Mouse (Mus musculus) heart, adult 2 months (tissue): ENCODE results near the gene Gm14391.
"Not testable (repeated sequence)": the region's sequence is repeated elsewhere in the genome, so short reads cannot be mapped to it uniquely, and the experiment has no call there.

Experiments
- CTCF ChIP-seq: fragments of 200-600 bp; IDR thresholded peaks from 2 replicates; pipeline ENCODE4 v1.8.1; 2022; ENCODE audit warnings: antibody characterized with exemption, mild to moderate bottlenecking, moderate library complexity
- EP300 ChIP-seq: fragments of 200-500 bp; IDR thresholded peaks from 2 replicates; pipeline ENCODE4 v1.6.1; 2011; ENCODE audit warnings: low read depth, low read length, control low read depth; ENCODE audit not compliant: insufficient read depth
- POLR2A ChIP-seq: fragments of 200-500 bp; IDR thresholded peaks from 2 replicates; pipeline ENCODE4 v1.6.1; 2011; ENCODE audit warnings: mild to moderate bottlenecking, low read depth, low read length, control low read depth; ENCODE audit not compliant: insufficient read depth

DNA sequence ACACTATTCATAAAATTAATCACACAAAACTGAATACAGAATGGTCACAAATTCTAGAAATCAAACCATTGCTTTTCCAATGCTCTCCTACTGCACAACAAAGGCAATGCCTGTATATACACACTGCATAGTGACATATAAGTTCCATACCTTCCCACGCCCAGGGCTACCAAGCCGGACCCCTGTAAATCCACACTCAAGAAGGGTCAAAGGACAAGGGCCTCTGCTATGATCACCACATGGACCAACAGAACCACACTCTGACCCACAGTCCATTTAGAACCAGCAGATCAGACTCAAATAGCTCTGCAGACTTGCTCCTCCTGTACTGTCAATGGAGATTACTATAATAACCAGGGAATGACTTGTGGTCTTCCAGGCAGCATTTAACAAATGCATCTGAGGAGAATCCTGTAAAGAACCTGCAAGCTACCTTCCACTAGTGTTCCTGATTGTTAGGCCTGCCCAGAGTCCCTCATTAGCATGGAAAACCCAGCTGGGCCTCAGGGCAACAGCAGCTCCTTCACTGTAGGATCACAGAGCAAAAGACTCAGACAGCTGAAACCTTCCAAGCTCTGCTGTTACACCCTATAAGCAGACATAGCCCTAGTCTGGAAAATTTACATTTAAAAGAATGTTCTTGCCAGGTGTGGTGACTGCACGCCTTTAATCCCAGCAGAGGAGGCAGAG is 33.7 kb downstream of the Gm14391 start:
- not testable (repeated sequence) for TF ChIP-seq POLR2A, CTCF, EP300
